Mouse (Mus musculus) limb, embryonic 10.5 days (tissue): ENCODE measurements around the gene Slc36a3. TPM values are rescaled to one million over a fixed set of nuclear protein-coding genes. Genes with fewer than 3 reads are reported as not detected.

Experiments used
- DNase-seq: peaks from one replicate; pipeline ENCODE4 v3.0.0-alpha.2; 2017; ENCODE audit warnings: low spot score
- H3K27ac ChIP-seq: fragments of 300-500 bp; sonication (generic); 2 replicates; pipeline ENCODE4 v1.5.1; 2016; ENCODE audit warnings: mild to moderate bottlenecking
- H3K27me3 ChIP-seq: fragments of 300-500 bp; sonication (generic); 2 replicates; pipeline ENCODE4 v1.6.1; 2016; ENCODE audit warnings: low read depth, mild to moderate bottlenecking; ENCODE audit not compliant: poor library complexity, severe bottlenecking
- H3K36me3 ChIP-seq: fragments of 300-500 bp; sonication (generic); 2 replicates; pipeline ENCODE4 v1.6.1; 2016; ENCODE audit warnings: mild to moderate bottlenecking, moderate library complexity
- H3K4me1 ChIP-seq: fragments of 300-500 bp; sonication (generic); 2 replicates; pipeline ENCODE4 v1.6.1; 2016
- H3K4me3 ChIP-seq: fragments of 300-500 bp; sonication (generic); 2 replicates; pipeline ENCODE4 v1.5.1; 2016; ENCODE audit warnings: mild to moderate bottlenecking, moderate library complexity
- H3K9me3 ChIP-seq: fragments of 300-500 bp; sonication (generic); replicated peaks from 2 replicates; pipeline ENCODE4 v1.6.1; 2016; ENCODE audit warnings: mild to moderate bottlenecking
- WGBS: fragments of 180-500 bp; shearing (Covaris S2); methylation state at CpG from one replicate; pipeline ENCODE4 v1.1.7; 2016; 5-methylcytosine and 5-hydroxymethylcytosine counted together
- polyA plus RNA-seq: library from polyadenylated mRNA; unstranded; fragments of >200 nt; fragmentation: Nextera tagmentation; extraction: Ambion mirVana; gene quantifications from 2 replicates; pipeline ENCODE4 v1.2.1, GENCODE M21; 2016

The Slc36a3 gene
- polyA plus RNA-seq, 1 experiment from 2014 or later: not detected

DNA sequence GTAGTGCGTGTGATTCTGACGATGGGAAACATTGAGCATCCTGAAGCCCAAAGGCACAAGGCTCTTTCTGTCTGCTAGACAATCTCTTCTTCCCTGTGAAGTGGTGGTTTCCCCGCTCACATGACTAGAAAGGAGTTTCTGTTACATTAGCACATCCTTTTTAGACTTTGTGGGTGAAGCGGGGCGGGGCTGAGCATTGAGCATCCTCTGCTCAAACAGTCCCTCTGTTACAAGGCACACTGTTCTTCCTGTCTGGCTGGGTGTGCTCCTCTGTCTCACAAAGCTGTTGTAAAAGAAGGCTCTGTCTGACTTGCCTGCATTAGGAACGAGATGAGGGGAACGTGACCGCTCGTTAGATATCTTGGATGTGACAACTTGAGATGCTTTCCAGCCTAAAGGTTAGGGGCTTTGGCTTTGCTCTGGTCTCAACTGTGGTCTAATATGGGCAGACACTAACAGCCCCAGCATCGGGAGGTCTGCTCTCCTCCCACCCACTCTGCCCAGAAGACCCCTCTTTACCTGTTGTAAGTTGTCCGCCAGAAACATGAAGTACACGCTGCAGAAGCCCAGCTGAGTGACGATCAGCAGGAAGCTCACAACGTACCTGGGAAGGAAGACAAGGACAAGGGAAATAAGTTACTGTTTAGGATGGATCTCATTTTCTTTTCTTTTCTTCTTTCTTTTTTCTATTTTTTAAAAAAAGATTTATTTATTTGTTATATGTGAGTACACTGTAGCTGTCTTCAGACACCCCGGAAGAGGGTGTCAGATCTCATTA is 14.5 kb downstream of the Slc36a3 start:
- no peaks in the 10 kb centered on the region for H3K36me3 ChIP-seq
- no peaks in the 10 kb centered on the region for H3K9me3 ChIP-seq
- no peaks in the 10 kb centered on the region for H3K4me1 ChIP-seq
- no peak for DNase-seq
- H3K27ac ChIP-seq: no peak overlapping the region
- H3K27me3 ChIP-seq: no peaks in the 10 kb centered on the region
- 84% methylated on average over 15 of the region's 15 CpGs for WGBS
- no peak overlapping the region for H3K4me3 ChIP-seq

DNA sequence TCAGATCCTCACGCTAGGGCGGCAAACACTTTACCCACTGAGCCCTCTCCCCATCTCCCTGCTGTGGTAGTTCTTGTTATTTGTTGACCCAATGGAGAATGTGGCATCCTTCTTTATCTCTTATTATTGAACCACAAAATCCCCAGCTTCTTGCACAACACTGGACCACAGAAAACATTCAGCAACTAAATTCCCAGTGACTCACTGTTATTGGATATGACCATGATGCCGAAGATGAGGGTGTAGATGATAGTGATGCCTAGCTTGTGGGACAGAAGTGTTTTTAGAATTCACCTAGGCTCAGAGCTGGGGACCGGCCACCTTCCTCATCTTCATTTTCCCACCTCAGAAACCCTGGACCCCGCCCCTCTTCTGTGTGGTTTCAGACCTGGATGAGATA is 16.6 kb downstream of the Slc36a3 start:
- Histone ChIP-seq H3K36me3 (no peaks in the 10 kb centered on the region), H3K9me3 (no peaks in the 10 kb centered on the region), H3K4me3 (no peak overlapping the region), H3K27me3 (no peaks in the 10 kb centered on the region), H3K27ac (no peak overlapping the region), H3K4me1 (no peaks in the 10 kb centered on the region)
- DNase-seq: no peak
- WGBS: 93% methylated on average over 5 of the region's 5 CpGs

- Histone ChIP-seq H3K27me3 (no peaks in the 10 kb centered on the region), H3K36me3 (no peaks in the 10 kb centered on the region), H3K9me3 (no peaks in the 10 kb centered on the region), H3K27ac (no peak overlapping the region), H3K4me3 (no peak overlapping the region), H3K4me1 (no peaks in the 10 kb centered on the region)
- 94% methylated on average over 1 of the region's 1 CpGs for WGBS
- no peak for DNase-seq
These were observed 17.1 kb downstream of the Slc36a3 start for GRCm38 (mm10) chr11:55134407-55134806.

- H3K36me3 ChIP-seq: no peaks in the 10 kb centered on the region
- 86% methylated on average over 1 of the region's 1 CpGs for WGBS
- no peaks in the 10 kb centered on the region for H3K9me3 ChIP-seq
- no peaks in the 10 kb centered on the region for H3K4me1 ChIP-seq
- DNase-seq: no peak
- H3K27ac ChIP-seq: no peak overlapping the region
- H3K27me3 ChIP-seq: no peaks in the 10 kb centered on the region
- H3K4me3 ChIP-seq: no peak overlapping the region
These were observed 18.3 kb downstream of the Slc36a3 start for GRCm38 (mm10) chr11:55133204-55133603.

- Histone ChIP-seq H3K27ac (no peak overlapping the region), H3K4me1 (no peaks in the 10 kb centered on the region), H3K36me3 (no peaks in the 10 kb centered on the region), H3K27me3 (no peaks in the 10 kb centered on the region), H3K9me3 (no peaks in the 10 kb centered on the region), H3K4me3 (no peak overlapping the region)
- no peak for DNase-seq
- 93% methylated on average over 1 of the region's 1 CpGs for WGBS
These were observed 19.6 kb downstream of the Slc36a3 start for GRCm38 (mm10) chr11:55131946-55132345.

DNA sequence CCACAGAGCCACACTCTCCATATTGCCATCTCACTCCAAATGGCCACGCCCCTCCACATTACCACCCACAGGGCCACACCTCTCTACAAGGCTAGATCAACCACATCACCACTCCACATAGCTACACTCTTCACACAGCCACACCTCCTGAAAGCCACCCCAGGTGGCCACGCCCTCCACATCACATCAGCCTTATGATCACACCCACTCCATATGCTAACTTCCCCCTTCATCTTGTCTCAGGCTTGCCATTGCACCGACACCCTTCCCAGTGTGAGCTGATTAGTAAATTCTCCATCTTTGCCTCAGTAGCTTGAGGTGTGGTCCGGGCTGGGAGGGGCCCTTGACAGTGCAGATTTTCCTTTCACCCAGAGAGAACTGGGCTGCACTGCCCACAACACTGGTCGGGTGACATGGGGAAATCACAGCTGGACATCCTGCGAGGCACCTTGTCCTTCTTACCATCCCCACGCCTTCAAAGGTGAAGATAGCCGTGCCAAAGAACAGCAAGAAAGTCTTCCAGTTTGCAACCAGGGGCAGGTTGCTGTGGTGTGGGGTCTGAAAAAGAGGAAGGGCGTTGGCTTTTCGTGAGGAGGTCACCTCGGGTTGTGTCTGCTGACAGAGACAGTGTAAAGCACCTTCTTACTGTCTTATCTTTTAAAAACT is 20.3 kb downstream of the Slc36a3 start:
- no peak overlapping the region for H3K4me3 ChIP-seq
- no peaks in the 10 kb centered on the region for H3K9me3 ChIP-seq
- H3K27ac ChIP-seq: no peak overlapping the region
- H3K27me3 ChIP-seq: no peaks in the 10 kb centered on the region
- 88% methylated on average over 11 of the region's 11 CpGs for WGBS
- no peak for DNase-seq
- H3K4me1 ChIP-seq: no peaks in the 10 kb centered on the region
- no peaks in the 10 kb centered on the region for H3K36me3 ChIP-seq

GRCm38 (mm10) chr11:55128411-55128810 is 23.1 kb downstream of the Slc36a3 start:
- Histone ChIP-seq H3K4me3 (no peak overlapping the region), H3K36me3 (no peaks in the 10 kb centered on the region), H3K27me3 (no peaks in the 10 kb centered on the region), H3K9me3 (no peaks in the 10 kb centered on the region), H3K4me1 (no peaks in the 10 kb centered on the region), H3K27ac (no peak overlapping the region)
- WGBS: 75% methylated on average over 3 of the region's 3 CpGs
- DNase-seq: no peak

GRCm38 (mm10) chr11:55127937-55128336 is 23.6 kb downstream of the Slc36a3 start:
- H3K9me3 ChIP-seq: no peaks in the 10 kb centered on the region
- H3K27me3 ChIP-seq: no peaks in the 10 kb centered on the region
- 90% methylated on average over 6 of the region's 6 CpGs for WGBS
- no peak overlapping the region for H3K27ac ChIP-seq
- no peaks in the 10 kb centered on the region for H3K36me3 ChIP-seq
- no peak overlapping the region for H3K4me3 ChIP-seq
- DNase-seq: no peak
- H3K4me1 ChIP-seq: no peaks in the 10 kb centered on the region

- Histone ChIP-seq H3K4me1 (no peaks in the 10 kb centered on the region), H3K27ac (no peak overlapping the region), H3K36me3 (no peaks in the 10 kb centered on the region), H3K27me3 (no peaks in the 10 kb centered on the region), H3K4me3 (no peak overlapping the region), H3K9me3 (no peaks in the 10 kb centered on the region)
- WGBS: 85% methylated on average over 3 of the region's 3 CpGs
- DNase-seq: no peak
These were observed 24.8 kb downstream of the Slc36a3 start for GRCm38 (mm10) chr11:55126663-55127062.

DNA sequence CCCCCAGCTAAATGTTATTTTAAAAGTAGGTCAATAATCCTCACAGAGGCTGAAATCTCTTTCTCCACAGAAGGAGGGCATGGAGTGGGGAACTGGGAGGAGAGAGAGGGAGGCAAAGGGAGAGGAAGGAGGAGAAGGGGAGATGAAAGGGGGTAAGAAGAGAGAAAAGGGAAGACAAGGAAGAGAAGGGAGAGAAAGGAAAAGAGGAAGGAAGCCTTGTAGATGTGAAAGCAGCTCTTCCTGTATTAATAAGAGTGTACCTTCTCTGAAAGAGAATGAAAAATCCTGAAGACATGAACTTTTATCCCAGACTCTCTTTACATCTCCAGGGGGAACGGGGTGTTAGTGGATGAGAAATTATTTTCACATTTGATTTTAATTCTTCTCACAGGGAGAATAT is 30.1 kb downstream of the Slc36a3 start:
- Histone ChIP-seq H3K27me3 (no peaks in the 10 kb centered on the region), H3K9me3 (no peaks in the 10 kb centered on the region), H3K27ac (no peak overlapping the region), H3K36me3 (no peaks in the 10 kb centered on the region), H3K4me1 (no peaks in the 10 kb centered on the region), H3K4me3 (no peak overlapping the region)
- WGBS: 90% methylated on average over 1 of the region's 1 CpGs
- no peak for DNase-seq

- Histone ChIP-seq H3K36me3 (no peaks in the 10 kb centered on the region), H3K4me3 (no peak overlapping the region), H3K9me3 (no peaks in the 10 kb centered on the region), H3K27me3 (no peaks in the 10 kb centered on the region), H3K27ac (no peak overlapping the region), H3K4me1 (no peaks in the 10 kb centered on the region)
- no peak for DNase-seq
- 81% methylated on average over 8 of the region's 8 CpGs for WGBS
These were observed 30.7 kb downstream of the Slc36a3 start for GRCm38 (mm10) chr11:55120821-55121271.

GRCm38 (mm10) chr11:55120279-55120678 is 31.2 kb downstream of the Slc36a3 start:
- DNase-seq: no peak
- Histone ChIP-seq H3K4me1 (no peaks in the 10 kb centered on the region), H3K9me3 (no peaks in the 10 kb centered on the region), H3K4me3 (no peak overlapping the region), H3K27ac (no peak overlapping the region), H3K27me3 (no peaks in the 10 kb centered on the region), H3K36me3 (no peaks in the 10 kb centered on the region)

- H3K27me3 ChIP-seq: no peaks in the 10 kb centered on the region
- H3K9me3 ChIP-seq: no peaks in the 10 kb centered on the region
- H3K4me1 ChIP-seq: peaks cover 9% of the 10 kb centered on the region
- H3K4me3 ChIP-seq: no peak overlapping the region
- DNase-seq: no peak
- no peak overlapping the region for H3K27ac ChIP-seq
- no peaks in the 10 kb centered on the region for H3K36me3 ChIP-seq
- WGBS: 93% methylated on average over 2 of the region's 2 CpGs
These were observed 34.5 kb downstream of the Slc36a3 start for GRCm38 (mm10) chr11:55117031-55117430.
